Mouse (Mus musculus) heart, adult 2 months (tissue): ENCODE results near the gene Acaa1b. TPM values are rescaled to one million over a fixed set of nuclear protein-coding genes. Genes with fewer than 3 reads are reported as not detected.
A peak's percentile ranks its signal among the peaks of the same experiment; 100 is the strongest.

ENCODE experiments used
- DNase-seq, 2 experiments: peaks; one replicate each; pipeline ENCODE4 v3.0.0; 2021
- H3K27ac ChIP-seq: fragments of 200-600 bp; 2 replicates; pipeline ENCODE4 v1.8.1; 2022
- H3K27me3 ChIP-seq: fragments of 200-500 bp; 2 replicates; pipeline ENCODE4 v1.6.1; 2012; ENCODE audit warnings: mild to moderate bottlenecking, low read length, inconsistent platforms, mixed read lengths; ENCODE audit not compliant: control insufficient read depth, insufficient read depth
- H3K36me3 ChIP-seq: fragments of 200-500 bp; 2 replicates; pipeline ENCODE4 v1.6.1; 2012; ENCODE audit warnings: low read length, inconsistent platforms; ENCODE audit not compliant: control insufficient read depth, insufficient read depth
- H3K4me1 ChIP-seq: fragments of 200-500 bp; 2 replicates; pipeline ENCODE4 v1.6.1; 2011; ENCODE audit warnings: low read length; ENCODE audit not compliant: control insufficient read depth, insufficient read depth
- H3K4me3 ChIP-seq: fragments of 200-600 bp; 2 replicates; pipeline ENCODE4 v1.8.1; 2022
- H3K79me2 ChIP-seq: fragments of 200-500 bp; replicated peaks from 2 replicates; pipeline ENCODE4 v1.6.1; 2012; ENCODE audit warnings: mild to moderate bottlenecking, inconsistent platforms, low read length, moderate library complexity, mixed read lengths; ENCODE audit not compliant: control insufficient read depth, insufficient read depth
- H3K9ac ChIP-seq: fragments of 200-500 bp; 2 replicates; pipeline ENCODE4 v1.6.1; 2012; ENCODE audit warnings: low read depth, mild to moderate bottlenecking, control low read depth, inconsistent platforms, low read length, mixed read lengths
- CTCF ChIP-seq: fragments of 200-600 bp; IDR thresholded peaks from 2 replicates; pipeline ENCODE4 v1.8.1; 2022; ENCODE audit warnings: antibody characterized with exemption, mild to moderate bottlenecking, moderate library complexity
- EP300 ChIP-seq: fragments of 200-500 bp; IDR thresholded peaks from 2 replicates; pipeline ENCODE4 v1.6.1; 2011; ENCODE audit warnings: low read depth, low read length, control low read depth; ENCODE audit not compliant: insufficient read depth
- POLR2A ChIP-seq: fragments of 200-500 bp; IDR thresholded peaks from 2 replicates; pipeline ENCODE4 v1.6.1; 2011; ENCODE audit warnings: mild to moderate bottlenecking, low read depth, low read length, control low read depth; ENCODE audit not compliant: insufficient read depth
- WGBS: fragments of 180-500 bp; shearing (Covaris S2); methylation state at CpG from one replicate; pipeline ENCODE4 v1.1.7; 2018; 5-methylcytosine and 5-hydroxymethylcytosine counted together
- intact Hi-C: fragments of 180-260 bp; cut with DNase I; formaldehyde crosslinking; loops from one replicate; pipeline ENCODE4 v1.15.1; 2025
- polyA plus RNA-seq: library from polyadenylated mRNA; depleted of rRNA; stranded (reverse); fragments of >200 nt; gene quantifications from 2 replicates; pipeline ENCODE4 v1.2.3, GENCODE M21; 2012; rRNA removed
- total RNA-seq, 2 experiments: library from RNA; stranded (reverse); gene quantifications; 2 replicates each; pipeline ENCODE4 v1.2.3; 2021

Gene Acaa1b
- total and polyA plus RNA-seq, 3 experiments, result 1.4 to 2.4 (median 1.6) TPM

GRCm38 (mm10) chr9:119100177-119100898, 56.6 kb downstream of the Acaa1b start:
- peak in 1 of 2 experiments; percentile 22 for DNase-seq
- TF ChIP-seq POLR2A, result no peak
- peak; percentile 14; the same call in 1 of the 2 replicates for TF ChIP-seq CTCF
- TF ChIP-seq EP300, result no peak
- H3K27me3 ChIP-seq, result no peaks in the 10 kb centered on the region
- no peaks in the 10 kb centered on the region for H3K79me2 ChIP-seq
- H3K36me3 ChIP-seq, result no peaks in the 10 kb centered on the region
- WGBS, result 13% methylated on average over 15 of the region's 15 CpGs
- H3K4me3 ChIP-seq, result no peak overlapping the region
- H3K27ac ChIP-seq, result no peak overlapping the region
- intact Hi-C loops, result loop anchor here (10.0 kb wide), 1 partner anchor 244 kb away; the partner anchor contains the start of gene Myd88
- H3K4me1 ChIP-seq, result no peaks in the 10 kb centered on the region
- no peak overlapping the region for H3K9ac ChIP-seq

Other genes with a start within 250 kb of the Acaa1b start
- 1 to 10 TPM; 9.0 to 9.7 TPM for gene Ctdspl, start 230.6 kb downstream of the Acaa1b start, total RNA-seq
- 8.5 and 9.6 TPM in 2 replicates for gene Ctdspl, start 230.6 kb downstream of the Acaa1b start, polyA plus RNA-seq
- under 1 TPM; 0.20 to 0.34 TPM for gene Vill, start 104.3 kb downstream of the Acaa1b start, total RNA-seq
- 0.85 and 1.4 TPM in 2 replicates for gene Vill, start 104.3 kb downstream of the Acaa1b start, polyA plus RNA-seq
- gene Plcd1, start 63.6 kb downstream of the Acaa1b start, total RNA-seq, result 10 to 100 TPM; 14.5 to 16.6 TPM
- 32.2 and 39.4 TPM in 2 replicates for gene Plcd1, start 63.6 kb downstream of the Acaa1b start, polyA plus RNA-seq
- gene Dlec1, start 54.6 kb downstream of the Acaa1b start, total RNA-seq, result under 1 TPM; 0.13 to 0.32 TPM
- gene Dlec1, start 54.6 kb downstream of the Acaa1b start, polyA plus RNA-seq, result 0.20 and 0.82 TPM in 2 replicates
- gene Gm47289, start 2.1 kb upstream of the Acaa1b start, total RNA-seq, result not detected
- not detected in 2 replicates for gene Gm47289, start 2.1 kb upstream of the Acaa1b start, polyA plus RNA-seq
- gene Slc22a13, start 52.0 kb upstream of the Acaa1b start, total RNA-seq, result not detected
- gene Slc22a13, start 52.0 kb upstream of the Acaa1b start, polyA plus RNA-seq, result 0.06 TPM in 1 of 2 replicates, not detected in the other
- gene Oxsr1, start 165.3 kb upstream of the Acaa1b start, total RNA-seq, result 10 to 100 TPM; 45.6 to 51.7 TPM
- 17.4 and 32.7 TPM in 2 replicates for gene Oxsr1, start 165.3 kb upstream of the Acaa1b start, polyA plus RNA-seq
- gene Acaa1a, start 182.6 kb upstream of the Acaa1b start, total RNA-seq, result 10 to 100 TPM; 72.4 to 78.5 TPM
- 104 and 107 TPM in 2 replicates for gene Acaa1a, start 182.6 kb upstream of the Acaa1b start, polyA plus RNA-seq
- 10 to 100 TPM; 12.1 to 14.8 TPM for gene Myd88, start 184.3 kb upstream of the Acaa1b start, total RNA-seq
- 12.2 and 14.6 TPM in 2 replicates for gene Myd88, start 184.3 kb upstream of the Acaa1b start, polyA plus RNA-seq
- gene Xylb, start 200.3 kb upstream of the Acaa1b start, total RNA-seq, result under 1 TPM; 0.16 to 0.18 TPM
- gene Xylb, start 200.3 kb upstream of the Acaa1b start, polyA plus RNA-seq, result 0.67 and 1.2 TPM in 2 replicates
- not detected for gene Slc22a14, start 208.5 kb upstream of the Acaa1b start, total RNA-seq
- gene Slc22a14, start 208.5 kb upstream of the Acaa1b start, polyA plus RNA-seq, result 0.35 and 0.78 TPM in 2 replicates
- 1 to 10 TPM; 4.6 to 6.8 TPM for gene Acvr2b, start 245.0 kb upstream of the Acaa1b start, total RNA-seq
- gene Acvr2b, start 245.0 kb upstream of the Acaa1b start, polyA plus RNA-seq, result 2.2 and 3.1 TPM in 2 replicates